Mouse (Mus musculus): Measurements from ENCODE around the gene Rab3a.

Rab3a gene

GRCm38 (mm10) chr8:70758616-70759561, 4.4 kb downstream of the Rab3a start:
- no peak for DNase-seq (ENCODE audit: low spot score)

GRCm38 (mm10) chr8:70760350-70760749, 5.9 kb downstream of the Rab3a start:
- DNase-seq (ENCODE audit: low spot score), result no peak

GRCm38 (mm10) chr8:70760775-70761406, 6.4 kb downstream of the Rab3a start, which contains the start of gene Mpv17l2:
TSS of gene Mpv17l2 (minus strand) at chr8:70760946.
- peak; percentile 99 for DNase-seq (ENCODE audit: low spot score)

GRCm38 (mm10) chr8:70762118-70762517, 7.6 kb downstream of the Rab3a start:
- DNase-seq (ENCODE audit: low spot score), result no peak

- DNase-seq (ENCODE audit: low spot score), result peak; percentile 71
Observed at GRCm38 (mm10) chr8:70763354-70763753, 8.9 kb downstream of the Rab3a start.

GRCm38 (mm10) chr8:70764026-70764425, 9.5 kb downstream of the Rab3a start:
- no peak for DNase-seq (ENCODE audit: low spot score)

- DNase-seq (ENCODE audit: low spot score), result no peak
Observed at GRCm38 (mm10) chr8:70764676-70765075, 10.2 kb downstream of the Rab3a start.

GRCm38 (mm10) chr8:70765329-70765728, 10.8 kb downstream of the Rab3a start:
- no peak for DNase-seq (ENCODE audit: low spot score)

GRCm38 (mm10) chr8:70765838-70766570, 11.5 kb downstream of the Rab3a start:
- peak; percentile 46 for DNase-seq (ENCODE audit: low spot score)

- peak; percentile 79 for DNase-seq (ENCODE audit: low spot score)
Observed at GRCm38 (mm10) chr8:70766571-70767440, 12.3 kb downstream of the Rab3a start.

- DNase-seq (ENCODE audit: low spot score), result no peak
Observed at GRCm38 (mm10) chr8:70767503-70767902, 13.0 kb downstream of the Rab3a start.

GRCm38 (mm10) chr8:70768231-70768776, 13.8 kb downstream of the Rab3a start:
- DNase-seq (ENCODE audit: low spot score), result no peak

GRCm38 (mm10) chr8:70768956-70769355, 14.5 kb downstream of the Rab3a start:
- DNase-seq (ENCODE audit: low spot score), result no peak

GRCm38 (mm10) chr8:70769359-70769758, 14.9 kb downstream of the Rab3a start:
- peak; percentile 99 for DNase-seq (ENCODE audit: low spot score)

GRCm38 (mm10) chr8:70769858-70770257, 15.4 kb downstream of the Rab3a start:
- no peak for DNase-seq (ENCODE audit: low spot score)

- DNase-seq (ENCODE audit: low spot score), result no peak
Observed at GRCm38 (mm10) chr8:70770748-70771147, 16.3 kb downstream of the Rab3a start.

- no peak for DNase-seq (ENCODE audit: low spot score)
Observed at GRCm38 (mm10) chr8:70771217-70771616, 16.7 kb downstream of the Rab3a start.

GRCm38 (mm10) chr8:70772075-70772474, 17.6 kb downstream of the Rab3a start:
- no peak for DNase-seq (ENCODE audit: low spot score)

GRCm38 (mm10) chr8:70772890-70773289, 18.4 kb downstream of the Rab3a start:
- no peak for DNase-seq (ENCODE audit: low spot score)

GRCm38 (mm10) chr8:70773410-70773809, 18.9 kb downstream of the Rab3a start:
- DNase-seq (ENCODE audit: low spot score), result no peak

GRCm38 (mm10) chr8:70773833-70774232, 19.4 kb downstream of the Rab3a start:
- DNase-seq (ENCODE audit: low spot score), result no peak

Measured in embryo, embryonic 10 days (tissue).